Mouse (Mus musculus) erythroblast, embryonic 14.5 days (primary cell): ENCODE measurements around the gene Msi2.

ENCODE experiments used
- GATA1 ChIP-seq: IDR thresholded peaks from 2 replicates; pipeline ENCODE4 v1.6.1; 2012; ENCODE audit warnings: low read length, inconsistent platforms, mixed read lengths
- TAL1 ChIP-seq: IDR thresholded peaks from 3 replicates; pipeline ENCODE4 v1.6.1; 2012; ENCODE audit warnings: low read length, inconsistent platforms, mixed read lengths

DNA sequence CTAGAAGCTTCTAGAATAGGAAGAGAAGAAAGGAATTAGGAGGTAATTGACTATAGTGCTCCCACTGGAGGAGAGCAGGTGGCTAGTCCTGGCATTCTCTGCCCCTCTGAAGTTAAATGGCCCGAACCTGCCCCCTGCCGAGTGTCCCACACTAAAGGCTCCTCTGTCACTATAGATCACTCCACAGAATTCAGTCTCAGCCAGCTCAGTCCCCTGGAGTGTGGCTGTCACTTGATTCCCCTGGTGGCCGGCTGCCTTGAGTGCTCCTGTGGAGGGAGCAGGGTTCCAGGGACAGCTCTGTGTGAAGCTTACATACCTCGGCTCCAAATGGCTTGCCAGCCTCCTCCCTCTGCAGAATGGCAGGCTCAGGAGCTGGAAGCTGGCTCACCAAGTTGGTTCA, 391.3 kb downstream of the Msi2 start:
- TF ChIP-seq GATA1 (no peak), TAL1 (no peak)
